Mouse (Mus musculus) kidney, adult 9 months (tissue): ENCODE measurements around the gene Aldh18a1.

Experiments
- DNase-seq: peaks from one replicate; pipeline ENCODE4 v3.0.0; 2022

Aldh18a1 gene

DNA sequence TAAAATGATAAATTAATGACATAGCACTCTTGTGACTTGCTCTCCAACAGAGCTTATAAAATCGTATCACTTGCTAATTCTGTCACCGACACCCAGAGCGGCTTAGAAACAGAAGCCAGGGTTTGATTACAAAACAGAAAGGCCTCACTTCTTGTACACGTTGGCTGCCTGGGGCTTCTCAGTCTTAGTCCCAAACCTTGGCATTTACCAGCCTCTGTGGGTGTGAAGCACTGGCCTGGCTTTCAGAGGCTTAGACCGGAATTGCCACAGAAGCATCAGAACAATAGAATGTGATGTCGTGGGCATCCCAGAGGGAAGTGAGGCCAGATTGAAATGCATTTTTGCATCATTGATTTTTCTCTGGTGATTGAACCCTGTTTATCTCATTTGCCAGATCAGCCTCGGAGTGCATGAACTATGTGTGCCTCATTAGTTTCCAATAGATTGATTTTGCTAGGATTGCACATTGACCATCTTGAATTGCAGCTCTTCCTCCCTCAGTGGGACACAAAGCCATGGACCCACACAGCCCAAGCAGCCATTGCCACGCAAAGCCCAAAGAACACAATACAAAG, 64.7 kb downstream of the Aldh18a1 start:
- DNase-seq = no peak

GRCm38 (mm10) chr19:40520403-40520802, 67.9 kb downstream of the Aldh18a1 start:
- no peak for DNase-seq

DNA sequence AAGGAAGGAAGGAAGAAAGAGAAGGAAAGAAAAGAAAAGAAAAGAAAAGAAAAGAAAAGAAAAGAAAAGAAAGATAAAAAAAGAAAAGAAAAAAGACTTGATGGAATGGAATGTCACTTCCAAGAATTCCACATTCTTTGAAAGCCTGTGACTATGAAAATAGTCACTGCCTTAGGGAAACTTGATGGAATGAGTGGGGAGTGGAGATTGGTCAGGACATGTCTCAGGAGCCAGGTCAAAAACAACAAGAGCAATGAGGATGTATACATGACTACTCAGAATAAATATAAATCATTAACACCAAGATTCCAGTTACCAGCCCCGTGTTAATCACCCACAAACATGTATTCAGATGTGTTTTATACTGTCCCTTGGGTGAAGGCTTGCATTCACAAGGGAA, 69.6 kb downstream of the Aldh18a1 start:
- no peak for DNase-seq

DNA sequence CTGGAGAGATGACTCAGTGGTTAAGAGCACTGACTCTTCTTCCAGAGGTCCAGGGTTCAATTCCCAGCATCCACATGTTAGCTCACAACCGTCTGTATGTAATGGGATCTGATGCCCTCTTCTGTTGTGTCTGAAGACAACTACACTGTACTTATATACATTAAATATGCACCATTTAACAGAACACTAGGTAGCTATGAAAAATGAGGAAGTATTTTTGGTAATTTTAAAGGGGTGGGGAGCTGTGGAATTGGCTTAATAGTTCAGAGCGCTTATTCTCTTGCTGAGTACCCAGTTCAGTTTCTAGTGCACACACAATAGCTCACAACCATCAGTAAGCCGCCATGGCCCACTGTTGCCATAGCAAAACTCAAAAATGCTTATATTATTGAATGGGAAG, 72.7 kb downstream of the Aldh18a1 start:
- DNase-seq = no peak

GRCm38 (mm10) chr19:40514376-40514775, 73.9 kb downstream of the Aldh18a1 start:
- DNase-seq = no peak

DNA sequence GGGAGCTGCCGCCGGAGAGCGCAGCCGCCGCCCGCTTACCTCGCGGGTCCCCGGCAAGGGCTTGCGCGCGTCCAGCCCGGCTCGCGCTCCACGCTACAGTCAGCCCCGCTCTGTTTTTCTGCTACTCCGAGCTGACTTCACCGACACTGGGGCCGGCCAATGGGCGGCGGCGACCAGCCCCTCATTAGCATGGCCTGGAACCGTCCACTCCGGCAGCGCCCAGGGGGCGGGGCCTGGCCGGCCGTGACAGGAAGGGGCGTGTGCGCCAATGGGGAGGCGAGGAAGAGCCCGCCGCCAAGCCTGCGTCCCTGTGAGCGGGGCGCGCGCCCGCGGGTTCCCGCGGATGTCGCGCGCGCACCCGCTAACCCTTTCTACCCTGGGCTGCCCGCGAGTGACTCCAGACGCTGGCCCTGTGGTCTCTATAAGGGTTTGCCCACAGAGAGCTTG, 74.6 kb downstream of the Aldh18a1 start, which contains the start of gene Sorbs1:
Gene Sorbs1 (minus strand): TSS at position 148 of the 447 bp plus-strand sequence.
- peak; percentile 98 for DNase-seq

DNA sequence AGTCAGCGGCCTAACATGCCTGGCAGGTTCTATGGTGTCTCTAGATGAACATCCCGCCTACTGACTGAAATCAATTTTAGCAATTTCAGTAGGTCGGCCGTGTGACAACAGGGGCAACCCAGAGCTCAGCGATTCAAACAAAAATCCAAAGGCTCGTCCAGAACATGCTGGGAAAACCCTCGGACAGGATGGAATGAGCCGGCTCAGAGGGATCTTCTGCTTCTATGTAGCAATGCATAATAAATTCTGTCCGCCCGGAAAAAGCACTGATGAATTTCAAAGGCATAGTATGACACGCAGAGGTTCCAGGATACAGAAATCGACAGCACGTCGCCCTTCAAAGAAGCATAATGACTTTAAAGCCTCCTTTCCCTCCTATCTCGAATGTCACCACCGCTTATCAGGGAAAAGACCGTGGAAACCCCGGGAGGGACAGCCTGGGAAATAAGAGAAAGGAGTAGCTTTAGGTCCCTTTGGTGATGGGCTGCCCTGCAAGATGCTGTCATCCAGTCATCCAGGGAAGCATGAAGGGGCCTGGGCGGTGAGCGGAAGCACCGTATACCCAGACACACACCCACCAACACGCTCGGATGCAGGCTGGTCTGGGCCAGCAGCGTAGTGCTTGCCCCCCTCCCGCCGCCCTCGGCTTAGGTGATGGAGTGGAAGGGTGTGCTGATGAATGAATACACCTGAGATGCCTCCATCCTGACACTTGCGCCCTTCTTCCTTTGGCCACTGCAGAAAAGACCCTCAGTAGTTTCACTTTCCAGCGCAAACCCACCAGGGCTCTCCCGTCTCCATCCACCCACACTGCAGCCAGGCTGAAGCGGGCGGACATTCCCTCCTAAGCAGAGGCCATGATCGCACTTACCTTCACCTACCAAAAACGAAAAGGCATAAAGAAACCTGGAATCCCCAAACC, 75.5 kb downstream of the Aldh18a1 start:
- DNase-seq = no peak

- DNase-seq = no peak
Measured at GRCm38 (mm10) chr19:40511679-40512309, 76.5 kb downstream of the Aldh18a1 start.

DNA sequence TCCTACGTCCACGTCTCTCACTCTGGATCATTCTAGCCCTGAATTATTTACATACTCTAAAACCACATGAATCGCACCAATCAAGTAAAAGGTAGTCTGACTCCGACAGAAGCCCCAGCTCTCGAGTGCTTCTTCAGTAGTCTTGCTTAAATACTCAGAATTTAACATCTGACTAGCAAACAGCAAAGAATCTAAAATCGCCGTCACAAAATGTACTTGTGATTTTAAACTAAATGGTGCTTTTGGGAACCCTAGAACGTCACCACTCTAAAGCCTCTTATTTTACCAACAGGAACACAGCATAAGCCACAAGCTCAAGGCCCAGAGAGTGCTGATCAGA, 77.2 kb downstream of the Aldh18a1 start:
- DNase-seq = no peak

DNA sequence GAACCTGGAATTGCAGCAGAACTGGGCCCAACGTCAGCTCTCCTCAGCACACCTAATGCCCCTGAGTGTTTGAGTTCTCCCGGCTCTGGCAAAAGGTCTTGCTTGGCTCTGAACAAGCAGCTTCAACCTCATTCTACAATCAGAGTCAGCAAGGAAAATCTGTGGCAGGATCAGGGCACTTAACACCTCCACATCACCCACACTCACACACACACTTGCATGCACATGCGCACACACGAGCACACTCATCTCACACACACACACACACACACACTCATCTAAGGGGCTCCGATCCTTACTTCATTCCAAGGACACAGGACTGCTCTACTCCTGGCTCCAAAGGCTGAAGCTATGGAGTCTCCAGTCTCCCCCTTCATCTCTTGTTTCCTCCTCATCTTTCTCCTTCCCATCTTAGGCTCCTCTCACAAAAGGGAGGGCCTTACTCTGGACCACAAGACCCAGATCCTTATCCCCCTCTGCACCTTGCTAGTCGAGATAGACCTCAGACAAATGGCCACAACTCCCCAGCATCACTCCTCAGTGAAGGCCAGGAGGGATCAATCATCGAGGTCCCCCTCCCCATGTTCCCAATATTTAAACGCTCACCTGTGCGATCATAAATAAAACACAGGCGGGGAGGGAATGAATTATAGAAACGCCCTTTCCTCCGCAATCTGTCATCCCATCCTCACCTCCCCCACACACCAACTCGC, 77.7 kb downstream of the Aldh18a1 start:
- DNase-seq = no peak

DNA sequence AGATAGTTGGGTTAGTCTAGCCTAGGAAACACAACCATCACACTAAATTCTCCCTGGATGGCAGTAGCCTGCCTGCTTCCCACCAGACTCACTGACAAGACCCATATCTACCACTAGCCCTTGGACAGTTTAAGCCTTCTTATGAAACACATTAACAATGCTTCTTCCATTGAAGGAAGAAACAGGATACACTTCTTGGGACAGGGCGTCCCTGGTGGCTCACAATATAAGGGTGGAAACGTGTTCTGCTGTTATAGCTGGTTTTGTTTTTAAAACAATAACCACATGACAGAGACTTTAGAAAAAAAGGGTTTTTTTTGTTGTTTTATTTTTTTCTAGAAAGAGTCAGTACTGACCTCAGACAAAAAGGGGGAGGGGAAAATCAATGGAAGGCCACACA, 79.0 kb downstream of the Aldh18a1 start:
- no peak for DNase-seq

- no peak for DNase-seq
Measured at GRCm38 (mm10) chr19:40508851-40509250, 79.4 kb downstream of the Aldh18a1 start.

DNA sequence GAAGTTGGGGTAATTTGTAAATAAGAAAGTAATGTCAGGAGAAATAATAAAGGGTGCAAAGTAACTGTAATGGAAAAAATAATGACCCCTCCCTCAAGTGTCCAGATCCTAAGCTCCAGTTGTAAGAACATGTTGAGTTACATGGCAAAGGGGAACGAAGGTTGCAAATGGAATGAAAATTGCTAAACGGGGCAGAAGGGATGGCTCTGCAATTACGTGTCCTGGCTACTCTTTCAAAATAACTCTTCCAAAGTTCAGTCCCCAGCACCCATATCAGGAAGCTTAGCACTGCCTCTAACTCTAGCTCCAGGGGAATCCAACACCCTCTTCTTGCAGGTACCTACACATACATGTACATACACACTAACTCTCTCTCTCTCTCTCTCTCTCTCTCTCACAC, 81.3 kb downstream of the Aldh18a1 start:
- no peak for DNase-seq

GRCm38 (mm10) chr19:40504336-40504735, 83.9 kb downstream of the Aldh18a1 start:
- DNase-seq = no peak
